Mouse (Mus musculus) G1E-ER4 (cell line): ENCODE measurements around the gene Prtn3. TPM values are rescaled to one million over a fixed set of nuclear protein-coding genes. Genes with fewer than 3 reads are reported as not detected.

Experiments
- GATA1 ChIP-seq: IDR thresholded peaks from one replicate; pipeline ENCODE4 v1.8.0; 2012; ENCODE audit warnings: low read length, inconsistent platforms
- polyA plus RNA-seq: library from polyadenylated mRNA; stranded (reverse); fragments of >175 nt; gene quantifications from 2 replicates; pipeline ENCODE4 v1.2.3, GENCODE M21; 2012

Gene Prtn3
- polyA plus RNA-seq, 1 experiment: not detected

GRCm38 (mm10) chr10:79924998-79925784 is 50.9 kb downstream of the Prtn3 start:
- TF ChIP-seq GATA1: no peak

DNA sequence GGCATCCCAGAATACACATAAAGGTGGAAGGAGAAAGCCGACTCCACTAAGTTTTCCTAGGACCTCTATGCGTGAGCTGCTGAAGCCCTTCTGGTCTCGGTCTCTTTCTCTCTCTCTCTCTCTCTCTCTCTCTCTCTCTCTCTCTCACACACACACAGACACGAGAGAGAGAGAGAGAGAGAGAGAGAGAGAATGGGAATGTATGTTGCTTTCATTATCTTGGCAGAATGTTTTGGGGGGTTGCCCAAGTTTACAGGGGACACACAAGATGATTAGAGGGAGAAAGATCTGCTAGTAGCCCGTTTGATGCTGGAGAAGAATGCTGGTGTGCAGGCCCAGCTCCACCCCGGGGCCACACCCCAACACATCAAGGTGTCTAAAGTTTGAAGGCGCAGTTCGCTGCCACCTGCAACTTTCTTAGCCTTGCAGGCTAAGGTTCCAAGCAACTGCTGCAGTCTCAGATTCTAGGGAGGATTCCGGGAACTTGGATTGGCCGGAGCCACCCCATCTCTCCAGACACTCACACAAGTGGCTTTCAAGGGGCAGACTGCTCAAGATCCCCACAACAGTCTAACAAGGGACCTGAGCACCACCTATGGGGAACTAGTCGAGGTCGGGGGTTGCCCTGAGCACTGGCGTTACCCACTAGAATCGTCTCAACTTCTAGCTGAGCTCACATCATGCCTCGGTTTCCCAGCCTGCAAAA is 51.7 kb downstream of the Prtn3 start:
- no peak for TF ChIP-seq GATA1

GRCm38 (mm10) chr10:79926491-79927323 is 52.4 kb downstream of the Prtn3 start, which contains the start of gene Arid3a:
TSS of gene Arid3a (plus strand) at chr10:79927043.
- TF ChIP-seq GATA1: no peak

DNA sequence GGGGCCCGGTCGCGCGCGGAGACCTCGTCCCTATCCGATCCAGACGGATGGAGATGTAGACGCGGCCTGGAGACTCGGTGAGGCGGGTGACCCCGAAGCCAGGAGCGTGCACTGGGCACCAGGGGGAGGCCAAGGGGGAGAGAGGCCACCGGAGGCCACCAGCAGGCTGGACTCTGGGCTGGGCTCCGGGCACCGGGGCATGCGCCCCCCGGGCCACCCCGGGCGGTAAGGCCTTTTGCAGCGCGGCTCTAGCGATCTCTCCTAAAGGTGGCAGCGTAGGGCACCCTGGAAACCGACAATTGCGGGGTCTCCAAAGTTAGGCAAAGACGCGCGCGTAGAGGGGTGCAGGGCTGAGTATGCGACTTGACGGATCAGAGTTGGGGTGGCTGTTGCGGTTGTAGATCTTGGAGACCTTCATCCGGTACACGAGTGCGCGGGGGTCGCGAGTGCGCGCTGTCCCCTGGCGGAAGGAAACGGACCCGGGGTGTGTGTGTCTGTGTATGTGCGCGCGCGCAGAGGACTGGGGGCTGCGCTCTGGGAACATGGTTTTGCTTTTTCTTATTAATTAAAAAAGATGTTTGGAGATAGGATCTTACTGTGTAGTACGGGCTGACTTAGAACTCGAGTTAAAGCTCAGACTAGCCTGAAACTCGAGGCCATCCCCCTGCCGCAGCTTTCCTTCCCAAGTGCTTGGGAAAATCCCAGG is 53.2 kb downstream of the Prtn3 start:
- no peak for TF ChIP-seq GATA1

GRCm38 (mm10) chr10:79928030-79928694 is 53.9 kb downstream of the Prtn3 start:
- TF ChIP-seq GATA1: no peak

- no peak for TF ChIP-seq GATA1
Measured at GRCm38 (mm10) chr10:79928907-79929701, 54.8 kb downstream of the Prtn3 start.

- TF ChIP-seq GATA1: no peak
Measured at GRCm38 (mm10) chr10:79929967-79930825, 55.9 kb downstream of the Prtn3 start.

GRCm38 (mm10) chr10:79930826-79931186 is 56.5 kb downstream of the Prtn3 start:
- TF ChIP-seq GATA1: no peak

DNA sequence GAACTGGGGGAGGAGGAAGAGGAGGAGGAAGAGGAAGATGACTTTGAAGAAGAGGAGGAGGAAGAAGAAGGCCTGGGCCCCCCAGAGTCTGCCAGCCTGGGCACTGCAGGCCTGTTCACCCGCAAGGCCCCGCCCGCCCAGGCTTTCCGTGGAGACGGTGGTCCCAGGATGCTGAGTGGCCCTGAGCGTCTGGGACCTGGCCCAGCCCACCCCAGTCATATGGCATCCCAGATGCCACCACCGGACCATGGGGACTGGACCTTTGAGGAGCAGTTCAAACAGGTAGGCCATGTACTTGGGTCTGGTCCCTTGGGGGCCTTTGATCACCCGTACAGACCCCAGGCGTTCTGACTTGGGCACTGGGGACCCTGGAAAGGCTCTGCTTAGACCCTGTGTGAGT is 57.5 kb downstream of the Prtn3 start:
- no peak for TF ChIP-seq GATA1

- no peak for TF ChIP-seq GATA1
Measured at GRCm38 (mm10) chr10:79932736-79933135, 58.5 kb downstream of the Prtn3 start.

Other genes starting within 250 kb of the Prtn3 start
- gene Shc2, start 236.6 kb upstream of the Prtn3 start, polyA plus RNA-seq: not detected in 2 replicates
- not detected in 2 replicates for gene Odf3l2, start 228.7 kb upstream of the Prtn3 start, polyA plus RNA-seq
- gene Madcam1, start 209.9 kb upstream of the Prtn3 start, polyA plus RNA-seq: not detected in 2 replicates
- 119 and 126 TPM in 2 replicates for gene Tpgs1, start 205.1 kb upstream of the Prtn3 start, polyA plus RNA-seq
- gene Cdc34, start 192.3 kb upstream of the Prtn3 start, polyA plus RNA-seq: 540 and 646 TPM in 2 replicates
- gene Gzmm, start 185.5 kb upstream of the Prtn3 start, polyA plus RNA-seq: 0.25 and 0.30 TPM in 2 replicates
- gene Bsg, start 170.0 kb upstream of the Prtn3 start, polyA plus RNA-seq: 834 and 1,207 TPM in 2 replicates
- 0.49 and 0.78 TPM in 2 replicates for gene Hcn2, start 157.8 kb upstream of the Prtn3 start, polyA plus RNA-seq
- 52.0 and 53.1 TPM in 2 replicates for gene Polrmt, start 127.9 kb upstream of the Prtn3 start, polyA plus RNA-seq
- gene Fgf22, start 119.4 kb upstream of the Prtn3 start, polyA plus RNA-seq: not detected in 2 replicates
- gene Rnf126, start 107.5 kb upstream of the Prtn3 start, polyA plus RNA-seq: 373 and 414 TPM in 2 replicates
- gene Fstl3, start 97.2 kb upstream of the Prtn3 start, polyA plus RNA-seq: 0.06 and 0.11 TPM in 2 replicates
- gene Prss57, start 83.5 kb upstream of the Prtn3 start, polyA plus RNA-seq: not detected in 2 replicates
- gene Palm, start 80.9 kb upstream of the Prtn3 start, polyA plus RNA-seq: 0.82 and 1.2 TPM in 2 replicates
- not detected in 2 replicates for gene Misp, start 53.5 kb upstream of the Prtn3 start, polyA plus RNA-seq
- gene Ptbp1, start 20.0 kb upstream of the Prtn3 start, polyA plus RNA-seq: 1,266 and 1,318 TPM in 2 replicates
- not detected in 2 replicates for gene Plppr3, start 158 bp downstream of the Prtn3 start, polyA plus RNA-seq
- gene Elane, start 11.8 kb downstream of the Prtn3 start, polyA plus RNA-seq: not detected in 2 replicates
- gene Cfd, start 16.4 kb downstream of the Prtn3 start, polyA plus RNA-seq: not detected in 2 replicates
- gene Med16, start 34.4 kb downstream of the Prtn3 start, polyA plus RNA-seq: 64.2 and 66.0 TPM in 2 replicates
- not detected in 2 replicates for gene Gm26602, start 36.4 kb downstream of the Prtn3 start, polyA plus RNA-seq
- 0.53 and 0.82 TPM in 2 replicates for gene Kiss1r, start 42.5 kb downstream of the Prtn3 start, polyA plus RNA-seq
- gene R3hdm4, start 46.7 kb downstream of the Prtn3 start, polyA plus RNA-seq: 229 and 234 TPM in 2 replicates
- 99.9 and 103 TPM in 2 replicates for gene Arid3a, start 52.6 kb downstream of the Prtn3 start, polyA plus RNA-seq
- gene Wdr18, start 85.7 kb downstream of the Prtn3 start, polyA plus RNA-seq: 85.4 and 95.5 TPM in 2 replicates
- gene Grin3b, start 96.2 kb downstream of the Prtn3 start, polyA plus RNA-seq: 0.05 and 0.08 TPM in 2 replicates
- 308 and 394 TPM in 2 replicates for gene Tmem259, start 109.9 kb downstream of the Prtn3 start, polyA plus RNA-seq
- gene Cnn2, start 114.1 kb downstream of the Prtn3 start, polyA plus RNA-seq: 11.4 and 12.4 TPM in 2 replicates
- gene Abca7, start 122.0 kb downstream of the Prtn3 start, polyA plus RNA-seq: 23.5 and 25.3 TPM in 2 replicates
- 160 and 189 TPM in 2 replicates for gene Arhgap45, start 142.2 kb downstream of the Prtn3 start, polyA plus RNA-seq
- 180 and 263 TPM in 2 replicates for gene Polr2e, start 165.3 kb downstream of the Prtn3 start, polyA plus RNA-seq
- gene Gpx4, start 172.7 kb downstream of the Prtn3 start, polyA plus RNA-seq: 1,603 and 2,372 TPM in 2 replicates
- 41.3 and 41.5 TPM in 2 replicates for gene Sbno2, start 231.1 kb downstream of the Prtn3 start, polyA plus RNA-seq
- 140 and 143 TPM in 2 replicates for gene Stk11, start 241.3 kb downstream of the Prtn3 start, polyA plus RNA-seq